Mouse (Mus musculus): ENCODE measurements around the gene Adgrb3.
"Not testable (repeated sequence)": the region's sequence is repeated elsewhere in the genome, so short reads cannot be mapped to it uniquely, and the experiment has no call there.

Adgrb3 gene

GRCm38 (mm10) chr1:25107500-25108101, 721.9 kb downstream of the Adgrb3 start:
- DNase-seq (ENCODE audit: low spot score in 2 of 2) = no peak

GRCm38 (mm10) chr1:25106679-25107078, 722.8 kb downstream of the Adgrb3 start:
- DNase-seq (ENCODE audit: low spot score in 2 of 2) = no peak

- no peak for DNase-seq (ENCODE audit: low spot score in 2 of 2)
These were observed 724.1 kb downstream of the Adgrb3 start for GRCm38 (mm10) chr1:25105367-25105766.

GRCm38 (mm10) chr1:25088010-25088719, 741.3 kb downstream of the Adgrb3 start:
- DNase-seq (ENCODE audit: low spot score in 2 of 2) = no peak

GRCm38 (mm10) chr1:25085616-25086372, 743.7 kb downstream of the Adgrb3 start:
- no peak for DNase-seq (ENCODE audit: low spot score in 2 of 2)

- no peak for DNase-seq (ENCODE audit: low spot score in 2 of 2)
These were observed 747.1 kb downstream of the Adgrb3 start for GRCm38 (mm10) chr1:25082377-25082776.

GRCm38 (mm10) chr1:25081265-25081849, 748.1 kb downstream of the Adgrb3 start:
- no peak for DNase-seq (ENCODE audit: low spot score in 2 of 2)

- DNase-seq (ENCODE audit: low spot score in 2 of 2) = no peak
These were observed 750.1 kb downstream of the Adgrb3 start for GRCm38 (mm10) chr1:25079395-25079794.

GRCm38 (mm10) chr1:25075952-25076351, 753.6 kb downstream of the Adgrb3 start:
- DNase-seq (ENCODE audit: low spot score in 2 of 2) = no peak

- no peak for DNase-seq (ENCODE audit: low spot score in 2 of 2)
These were observed 765.5 kb downstream of the Adgrb3 start for GRCm38 (mm10) chr1:25063964-25064363.

GRCm38 (mm10) chr1:25060935-25061334, 768.6 kb downstream of the Adgrb3 start:
- DNase-seq (ENCODE audit: low spot score in 2 of 2) = no peak

GRCm38 (mm10) chr1:25060191-25060590, 769.3 kb downstream of the Adgrb3 start:
- DNase-seq (ENCODE audit: low spot score in 2 of 2) = no peak

- DNase-seq (ENCODE audit: low spot score in 2 of 2) = no peak
These were observed 771.9 kb downstream of the Adgrb3 start for GRCm38 (mm10) chr1:25057656-25058055.

- no peak for DNase-seq (ENCODE audit: low spot score in 2 of 2)
These were observed 772.3 kb downstream of the Adgrb3 start for GRCm38 (mm10) chr1:25057212-25057611.

GRCm38 (mm10) chr1:25042091-25042490, 787.4 kb downstream of the Adgrb3 start:
- DNase-seq (ENCODE audit: low spot score in 2 of 2) = no peak

GRCm38 (mm10) chr1:25034161-25034560, 795.3 kb downstream of the Adgrb3 start:
- DNase-seq (ENCODE audit: low spot score in 2 of 2) = no peak

- DNase-seq (ENCODE audit: low spot score in 2 of 2) = no peak
These were observed 796.1 kb downstream of the Adgrb3 start for GRCm38 (mm10) chr1:25033155-25034095.

- no peak for DNase-seq (ENCODE audit: low spot score in 2 of 2)
These were observed 806.4 kb downstream of the Adgrb3 start for GRCm38 (mm10) chr1:25023156-25023555.

GRCm38 (mm10) chr1:25017851-25018250, 811.7 kb downstream of the Adgrb3 start:
- not testable (repeated sequence) for DNase-seq (ENCODE audit: low spot score in 2 of 2)
